Mouse (Mus musculus) embryonic fibroblast, embryonic 13.5 days (primary cell): Measurements from ENCODE around the gene Gm20403. TPM values are rescaled to one million over a fixed set of nuclear protein-coding genes. Genes with fewer than 3 reads are reported as not detected.
"Not testable (repeated sequence)": the region's sequence is repeated elsewhere in the genome, so short reads cannot be mapped to it uniquely, and the experiment has no call there.

Experiments used
- H3K27ac ChIP-seq: 2 replicates; pipeline ENCODE4 v1.5.1; 2012; ENCODE audit warnings: low read length, control low read depth, inconsistent platforms; ENCODE audit not compliant: insufficient read depth
- H3K4me1 ChIP-seq: 2 replicates; pipeline ENCODE4 v1.6.1; 2011; ENCODE audit warnings: low read length; ENCODE audit not compliant: control insufficient read depth, insufficient read depth
- H3K4me3 ChIP-seq: 2 replicates; pipeline ENCODE4 v1.5.1; 2011; ENCODE audit warnings: mild to moderate bottlenecking, control low read depth, low read length; ENCODE audit not compliant: insufficient read depth
- CTCF ChIP-seq: IDR thresholded peaks from 2 replicates; pipeline ENCODE4 v1.5.1; 2011; ENCODE audit warnings: mild to moderate bottlenecking, control low read depth, low read length, moderate library complexity, borderline replicate concordance; ENCODE audit not compliant: insufficient read depth
- POLR2A ChIP-seq: IDR thresholded peaks from 2 replicates; pipeline ENCODE4 v1.6.1; 2011; ENCODE audit warnings: low read depth, mild to moderate bottlenecking, control low read depth, low read length, moderate library complexity
- polyA plus RNA-seq: library from polyadenylated mRNA; stranded (reverse); fragments of >200 nt; gene quantifications from 2 replicates; pipeline ENCODE4 v1.2.4, GENCODE M21; 2011; ENCODE audit warnings: low read depth; ENCODE audit not compliant: missing spikeins, insufficient read length

Gm20403 gene
- polyA plus RNA-seq, 1 experiment: not detected

- Histone ChIP-seq H3K4me1 (no peaks in the 10 kb centered on the region), H3K27ac (no peak overlapping the region), H3K4me3 (no peak overlapping the region)
- TF ChIP-seq CTCF (no peak), POLR2A (no peak)
Observed at GRCm38 (mm10) chr12:55007361-55008008, 21.2 kb upstream of the Gm20403 start.

- H3K4me3 ChIP-seq: no peak overlapping the region
- TF ChIP-seq CTCF (no peak), POLR2A (no peak)
- no peaks in the 10 kb centered on the region for H3K4me1 ChIP-seq
- H3K27ac ChIP-seq: no peak overlapping the region
Observed at GRCm38 (mm10) chr12:55006071-55006470, 19.7 kb upstream of the Gm20403 start.

GRCm38 (mm10) chr12:55004396-55004795 is 18.1 kb upstream of the Gm20403 start:
- no peak overlapping the region for H3K4me3 ChIP-seq
- TF ChIP-seq POLR2A (no peak), CTCF (no peak)
- peaks cover 2% of the 10 kb centered on the region; the same call in 1 of the 2 replicates for H3K4me1 ChIP-seq
- H3K27ac ChIP-seq: no peak overlapping the region

GRCm38 (mm10) chr12:55003843-55004242 is 17.5 kb upstream of the Gm20403 start:
- H3K27ac ChIP-seq: no peak overlapping the region
- TF ChIP-seq CTCF (no peak), POLR2A (no peak)
- no peak overlapping the region for H3K4me3 ChIP-seq
- H3K4me1 ChIP-seq: peaks cover 3% of the 10 kb centered on the region; the same call in 1 of the 2 replicates

GRCm38 (mm10) chr12:55002532-55002931 is 16.2 kb upstream of the Gm20403 start:
- not testable (repeated sequence) for H3K27ac ChIP-seq, H3K4me3 ChIP-seq, H3K4me1 ChIP-seq

GRCm38 (mm10) chr12:54999016-54999690 is 12.8 kb upstream of the Gm20403 start:
- H3K4me3 ChIP-seq: no peak overlapping the region
- peaks cover 9% of the 10 kb centered on the region for H3K4me1 ChIP-seq
- no peak overlapping the region for H3K27ac ChIP-seq
- TF ChIP-seq POLR2A (no peak), CTCF (no peak)

GRCm38 (mm10) chr12:54998411-54998810 is 12.1 kb upstream of the Gm20403 start:
- H3K4me3 ChIP-seq: no peak overlapping the region
- no peak overlapping the region for H3K27ac ChIP-seq
- no peak for TF ChIP-seq CTCF
- no peak for TF ChIP-seq POLR2A
- peaks cover 9% of the 10 kb centered on the region for H3K4me1 ChIP-seq

- Histone ChIP-seq H3K4me3 (no peak overlapping the region), H3K27ac (no peak overlapping the region), H3K4me1 (peaks cover 9% of the 10 kb centered on the region)
- TF ChIP-seq POLR2A: no peak
- no peak for TF ChIP-seq CTCF
Observed at GRCm38 (mm10) chr12:54996979-54997474, 10.7 kb upstream of the Gm20403 start.

GRCm38 (mm10) chr12:54995965-54996364 is 9.6 kb upstream of the Gm20403 start:
- H3K27ac ChIP-seq: no peak overlapping the region
- no peak overlapping the region for H3K4me3 ChIP-seq
- no peak for TF ChIP-seq POLR2A
- TF ChIP-seq CTCF: no peak
- peaks cover 9% of the 10 kb centered on the region for H3K4me1 ChIP-seq

GRCm38 (mm10) chr12:54994418-54994817 is 8.1 kb upstream of the Gm20403 start:
- Histone ChIP-seq H3K4me1 (peaks cover 6% of the 10 kb centered on the region), H3K4me3 (no peak overlapping the region), H3K27ac (no peak overlapping the region)
- TF ChIP-seq POLR2A: no peak
- no peak for TF ChIP-seq CTCF

- no peak overlapping the region for H3K27ac ChIP-seq
- no peak for TF ChIP-seq CTCF
- no peak for TF ChIP-seq POLR2A
- peaks cover 6% of the 10 kb centered on the region for H3K4me1 ChIP-seq
- H3K4me3 ChIP-seq: no peak overlapping the region
Observed at GRCm38 (mm10) chr12:54994068-54994386, 7.7 kb upstream of the Gm20403 start.
